Mouse (Mus musculus) liver, adult (tissue): ENCODE results near the gene Atp8a2.

Source experiments
- GATA4 ChIP-seq: IDR thresholded peaks from 2 replicates; pipeline ENCODE4 v1.6.1; 2014; ENCODE audit warnings: mild to moderate bottlenecking, low read length; ENCODE audit not compliant: insufficient replicate concordance

Gene Atp8a2

GRCm38 (mm10) chr14:59646826-59647697 is 549.9 kb downstream of the Atp8a2 start:
- no peak for TF ChIP-seq GATA4

GRCm38 (mm10) chr14:59644896-59645295 is 552.1 kb downstream of the Atp8a2 start:
- TF ChIP-seq GATA4, result no peak

- TF ChIP-seq GATA4, result no peak
Measured at GRCm38 (mm10) chr14:59644166-59644565, 552.8 kb downstream of the Atp8a2 start.

- no peak for TF ChIP-seq GATA4
Measured at GRCm38 (mm10) chr14:59643582-59643981, 553.4 kb downstream of the Atp8a2 start.

- no peak for TF ChIP-seq GATA4
Measured at GRCm38 (mm10) chr14:59641856-59642255, 555.1 kb downstream of the Atp8a2 start.

- TF ChIP-seq GATA4, result no peak
Measured at GRCm38 (mm10) chr14:59638906-59639703, 557.9 kb downstream of the Atp8a2 start.

GRCm38 (mm10) chr14:59633988-59634387 is 563.0 kb downstream of the Atp8a2 start:
- TF ChIP-seq GATA4, result no peak

- no peak for TF ChIP-seq GATA4
Measured at GRCm38 (mm10) chr14:59633295-59633898, 563.6 kb downstream of the Atp8a2 start.

- TF ChIP-seq GATA4, result no peak
Measured at GRCm38 (mm10) chr14:59632067-59632466, 564.9 kb downstream of the Atp8a2 start.

GRCm38 (mm10) chr14:59630096-59630495 is 566.9 kb downstream of the Atp8a2 start:
- no peak for TF ChIP-seq GATA4

- no peak for TF ChIP-seq GATA4
Measured at GRCm38 (mm10) chr14:59629308-59629707, 567.7 kb downstream of the Atp8a2 start.

- TF ChIP-seq GATA4, result no peak
Measured at GRCm38 (mm10) chr14:59627823-59628222, 569.2 kb downstream of the Atp8a2 start.

- no peak for TF ChIP-seq GATA4
Measured at GRCm38 (mm10) chr14:59627142-59627680, 569.8 kb downstream of the Atp8a2 start.

- TF ChIP-seq GATA4, result no peak
Measured at GRCm38 (mm10) chr14:59626711-59627110, 570.3 kb downstream of the Atp8a2 start.

GRCm38 (mm10) chr14:59625806-59626364 is 571.1 kb downstream of the Atp8a2 start:
- no peak for TF ChIP-seq GATA4
